Mouse (Mus musculus) kidney, postnatal 25 days (tissue): Measurements from ENCODE around the gene Ccdc62.
A peak's percentile ranks its signal among the peaks of the same experiment; 100 is the strongest.

Source experiments
- DNase-seq, 2 experiments: peaks; one replicate each; pipeline ENCODE4 v3.0.0; 2021; ENCODE audit warnings: mixed read lengths in 2 of 2

The Ccdc62 gene

GRCm38 (mm10) chr5:123980521-123981249 lies 50.2 kb downstream of the Ccdc62 start:
- no peak for DNase-seq

GRCm38 (mm10) chr5:123981250-123981554 lies 50.7 kb downstream of the Ccdc62 start:
- DNase-seq, result no peak

GRCm38 (mm10) chr5:123982838-123983237 lies 52.4 kb downstream of the Ccdc62 start:
- DNase-seq, result no peak

GRCm38 (mm10) chr5:123985434-123985833 lies 55.0 kb downstream of the Ccdc62 start:
- no peak for DNase-seq

GRCm38 (mm10) chr5:123986925-123987324 lies 56.4 kb downstream of the Ccdc62 start:
- DNase-seq, result no peak

- DNase-seq, result no peak
Observed at GRCm38 (mm10) chr5:123987511-123987910, 57.0 kb downstream of the Ccdc62 start.

- no peak for DNase-seq
Observed at GRCm38 (mm10) chr5:123989941-123990885, 59.7 kb downstream of the Ccdc62 start.

GRCm38 (mm10) chr5:123991321-123991720 lies 60.8 kb downstream of the Ccdc62 start:
- no peak for DNase-seq

- peak; percentile 60 to 84 for DNase-seq
Observed at GRCm38 (mm10) chr5:123992193-123992637, 61.7 kb downstream of the Ccdc62 start.

GRCm38 (mm10) chr5:123992794-123993193 lies 62.3 kb downstream of the Ccdc62 start:
- DNase-seq, result peak; percentile 87 to 96

GRCm38 (mm10) chr5:123993263-123994036 lies 63.0 kb downstream of the Ccdc62 start:
- DNase-seq, result peak in 1 of 2 experiments; percentile 29

GRCm38 (mm10) chr5:123994468-123994867 lies 64.0 kb downstream of the Ccdc62 start:
- DNase-seq, result peak in 1 of 2 experiments; percentile 35

- no peak for DNase-seq
Observed at GRCm38 (mm10) chr5:123995388-123995787, 64.9 kb downstream of the Ccdc62 start.

GRCm38 (mm10) chr5:123996194-123996593 lies 65.7 kb downstream of the Ccdc62 start:
- peak; percentile 45 to 62 for DNase-seq

GRCm38 (mm10) chr5:123996695-123997094 lies 66.2 kb downstream of the Ccdc62 start:
- DNase-seq, result no peak

GRCm38 (mm10) chr5:123997211-123997751 lies 66.8 kb downstream of the Ccdc62 start:
- DNase-seq, result no peak

- no peak for DNase-seq
Observed at GRCm38 (mm10) chr5:123997811-123998210, 67.3 kb downstream of the Ccdc62 start.

GRCm38 (mm10) chr5:123998370-123998769 lies 67.9 kb downstream of the Ccdc62 start:
- no peak for DNase-seq

GRCm38 (mm10) chr5:124000824-124001223 lies 70.3 kb downstream of the Ccdc62 start:
- DNase-seq, result peak; percentile 86 to 96

- DNase-seq, result no peak
Observed at GRCm38 (mm10) chr5:124001274-124001673, 70.8 kb downstream of the Ccdc62 start.

GRCm38 (mm10) chr5:124002876-124003275 lies 72.4 kb downstream of the Ccdc62 start:
- DNase-seq, result peak; percentile 73 to 90

GRCm38 (mm10) chr5:124003375-124003774 lies 72.9 kb downstream of the Ccdc62 start:
- peak in 1 of 2 experiments; percentile 31 for DNase-seq
